Mouse (Mus musculus): ENCODE results near the gene Cenpc1. TPM values are rescaled to one million over a fixed set of nuclear protein-coding genes. Genes with fewer than 3 reads are reported as not detected.
A peak's percentile ranks its signal among the peaks of the same experiment; 100 is the strongest.

Gene Cenpc1
- polyA plus RNA-seq, 1 experiment, result 8.9 TPM

DNA sequence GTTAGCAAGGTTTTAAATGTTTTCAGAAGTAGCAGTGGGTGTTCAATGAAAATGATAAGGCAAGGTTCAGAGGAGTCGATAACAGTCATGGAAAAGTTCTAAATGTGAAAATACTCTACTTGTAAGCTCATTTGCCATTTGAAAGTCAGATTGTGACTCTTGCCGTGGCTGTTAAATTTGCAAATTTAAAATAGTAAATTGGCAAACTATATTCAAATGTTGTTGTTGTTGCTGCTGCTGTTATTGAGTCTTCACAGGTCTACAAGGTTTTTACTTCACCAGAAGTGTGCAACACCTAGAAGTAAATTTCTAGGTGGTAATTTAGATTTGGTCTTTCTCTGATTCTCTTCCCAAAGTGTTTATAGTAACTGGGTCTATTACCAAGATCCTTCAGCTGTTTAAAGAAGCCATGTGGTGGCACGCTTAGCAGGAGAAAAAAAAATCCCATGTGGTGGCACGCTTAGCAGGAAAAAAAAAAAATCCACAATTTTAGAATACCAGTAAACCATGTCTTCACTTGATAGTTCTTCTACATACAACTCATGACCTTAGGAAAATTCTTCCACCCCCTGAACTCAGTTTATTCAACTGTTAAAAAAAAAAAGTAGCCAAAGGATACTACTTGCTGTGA is 7.5 kb upstream of the Cenpc1 start:
- Histone ChIP-seq H3K4me1 (replicated peaks; ENCODE audit: control insufficient read depth, insufficient read depth, low read length) (peaks cover 12% of the 10 kb centered on the region), H3K27ac (ENCODE audit: control insufficient read depth, insufficient read depth, low read length) (no peak overlapping the region), H3K4me3 (ENCODE audit: control insufficient read depth, insufficient read depth, low read length) (no peak overlapping the region), H3K27me3 (ENCODE audit: control insufficient read depth, insufficient read depth, low read length) (no peaks in the 10 kb centered on the region), H3K36me3 (ENCODE audit: control insufficient read depth, insufficient read depth, low read length) (peaks cover 1% of the 10 kb centered on the region)
- DNase-seq, result no peak
- TF ChIP-seq POLR2A (IDR thresholded peaks at IDR 0.05; ENCODE audit: control insufficient read depth, extremely low read depth, insufficient read depth, low read length, poor library complexity) (no peak), CTCF (IDR thresholded peaks at IDR 0.05; ENCODE audit: borderline replicate concordance, control insufficient read depth, extremely low read depth, insufficient read depth, low read length, poor library complexity) (no peak)
- WGBS, result 6% methylated on average over 4 of the region's 4 CpGs

DNA sequence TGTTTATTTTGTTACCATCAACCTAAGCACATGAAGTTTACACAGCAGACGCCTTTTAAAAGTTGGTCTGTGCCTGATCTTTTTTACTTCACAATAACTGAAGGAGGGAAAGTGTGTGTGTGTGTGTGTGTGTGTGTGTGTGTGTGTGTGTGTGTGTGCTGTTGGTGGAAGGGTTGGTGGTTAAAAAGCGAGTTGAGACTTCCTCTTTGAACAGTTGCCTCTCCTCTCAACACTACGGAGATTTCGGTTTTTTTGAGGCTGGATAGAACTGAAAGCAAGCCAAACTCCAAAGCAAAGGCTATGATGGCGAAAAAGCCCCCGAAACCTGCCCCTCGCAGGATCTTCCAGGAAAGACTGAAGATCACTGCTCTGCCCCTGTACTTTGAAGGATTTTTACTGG is 6.2 kb upstream of the Cenpc1 start, which contains the start of gene Stap1:
TSS of gene Stap1 (plus strand) at position 209 of the 400 bp plus-strand sequence.
- peak within 1 kb of the TSS; percentile 100 for H3K27ac ChIP-seq (ENCODE audit: control insufficient read depth, insufficient read depth, low read length)
- WGBS, result 5% methylated on average over 7 of the region's 7 CpGs
- H3K4me3 ChIP-seq (ENCODE audit: control insufficient read depth, insufficient read depth, low read length), result peak within 1 kb of the TSS; percentile 98
- peak; percentile 57 for DNase-seq
- no peaks in the 10 kb centered on the region for H3K27me3 ChIP-seq (ENCODE audit: control insufficient read depth, insufficient read depth, low read length)
- peaks cover 19% of the 10 kb centered on the region for H3K4me1 ChIP-seq (replicated peaks; ENCODE audit: control insufficient read depth, insufficient read depth, low read length)
- H3K36me3 ChIP-seq (ENCODE audit: control insufficient read depth, insufficient read depth, low read length), result no peaks in the 10 kb centered on the region
- TF ChIP-seq CTCF (IDR thresholded peaks at IDR 0.05; ENCODE audit: borderline replicate concordance, control insufficient read depth, extremely low read depth, insufficient read depth, low read length, poor library complexity) (no peak), POLR2A (IDR thresholded peaks at IDR 0.05; ENCODE audit: control insufficient read depth, extremely low read depth, insufficient read depth, low read length, poor library complexity) (0 out of 2 replicates have a peak, but pooled peaks have one; percentile 28)

DNA sequence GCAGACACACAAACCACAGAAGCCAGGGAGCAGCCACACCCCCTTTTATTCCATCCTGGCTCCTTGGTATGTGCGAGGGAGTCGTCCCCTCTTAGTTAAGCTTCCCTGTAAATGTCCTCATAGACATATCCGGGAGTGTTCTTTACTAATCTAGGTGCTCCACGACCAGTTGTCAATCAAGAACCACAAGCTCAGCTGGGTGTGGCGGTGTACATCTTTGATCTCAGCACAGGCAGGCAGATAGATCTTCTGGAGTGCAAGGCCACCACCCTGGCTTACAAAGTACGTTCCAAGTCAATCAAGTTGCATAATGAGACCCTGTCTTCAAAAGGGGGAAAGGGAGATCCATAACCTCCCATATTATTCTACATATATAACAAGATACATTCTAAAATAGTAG is 3.7 kb upstream of the Cenpc1 start:
- H3K4me3 ChIP-seq (ENCODE audit: control insufficient read depth, insufficient read depth, low read length), result no peak overlapping the region
- no peaks in the 10 kb centered on the region for H3K27me3 ChIP-seq (ENCODE audit: control insufficient read depth, insufficient read depth, low read length)
- no peak overlapping the region for H3K27ac ChIP-seq (ENCODE audit: control insufficient read depth, insufficient read depth, low read length)
- peaks cover 14% of the 10 kb centered on the region for H3K4me1 ChIP-seq (replicated peaks; ENCODE audit: control insufficient read depth, insufficient read depth, low read length)
- 53% methylated on average over 6 of the region's 6 CpGs for WGBS
- H3K36me3 ChIP-seq (ENCODE audit: control insufficient read depth, insufficient read depth, low read length), result no peaks in the 10 kb centered on the region
- DNase-seq, result no peak
- TF ChIP-seq CTCF (IDR thresholded peaks at IDR 0.05; ENCODE audit: borderline replicate concordance, control insufficient read depth, extremely low read depth, insufficient read depth, low read length, poor library complexity), result no peak
- no peak for TF ChIP-seq POLR2A (IDR thresholded peaks at IDR 0.05; ENCODE audit: control insufficient read depth, extremely low read depth, insufficient read depth, low read length, poor library complexity)

DNA sequence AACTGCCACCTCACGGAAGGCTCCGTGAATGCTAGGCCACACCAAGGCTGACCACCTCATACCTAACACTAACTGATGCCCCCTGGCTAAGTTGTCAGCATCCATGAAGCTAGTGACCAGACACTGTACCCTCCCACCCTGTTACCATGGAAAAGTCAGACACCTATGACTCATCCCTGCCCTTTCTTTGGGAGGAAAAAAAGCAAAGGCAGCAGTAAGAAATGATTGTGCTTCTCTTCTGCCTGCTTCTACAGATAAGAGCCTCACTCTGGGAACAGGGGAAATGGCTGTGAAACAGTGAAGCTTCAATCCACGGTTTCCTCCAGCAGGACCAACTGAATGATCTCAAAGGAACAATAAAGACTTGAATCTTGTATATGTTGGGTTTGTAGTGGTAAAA is 3.1 kb upstream of the Cenpc1 start:
- TF ChIP-seq POLR2A (IDR thresholded peaks at IDR 0.05; ENCODE audit: control insufficient read depth, extremely low read depth, insufficient read depth, low read length, poor library complexity) (no peak), CTCF (IDR thresholded peaks at IDR 0.05; ENCODE audit: borderline replicate concordance, control insufficient read depth, extremely low read depth, insufficient read depth, low read length, poor library complexity) (no peak)
- Histone ChIP-seq H3K4me3 (ENCODE audit: control insufficient read depth, insufficient read depth, low read length) (no peak overlapping the region), H3K36me3 (ENCODE audit: control insufficient read depth, insufficient read depth, low read length) (no peaks in the 10 kb centered on the region), H3K4me1 (replicated peaks; ENCODE audit: control insufficient read depth, insufficient read depth, low read length) (peaks cover 12% of the 10 kb centered on the region), H3K27ac (ENCODE audit: control insufficient read depth, insufficient read depth, low read length) (no peak overlapping the region), H3K27me3 (ENCODE audit: control insufficient read depth, insufficient read depth, low read length) (no peaks in the 10 kb centered on the region)
- WGBS, result 70% methylated on average over 3 of the region's 3 CpGs
- no peak for DNase-seq

DNA sequence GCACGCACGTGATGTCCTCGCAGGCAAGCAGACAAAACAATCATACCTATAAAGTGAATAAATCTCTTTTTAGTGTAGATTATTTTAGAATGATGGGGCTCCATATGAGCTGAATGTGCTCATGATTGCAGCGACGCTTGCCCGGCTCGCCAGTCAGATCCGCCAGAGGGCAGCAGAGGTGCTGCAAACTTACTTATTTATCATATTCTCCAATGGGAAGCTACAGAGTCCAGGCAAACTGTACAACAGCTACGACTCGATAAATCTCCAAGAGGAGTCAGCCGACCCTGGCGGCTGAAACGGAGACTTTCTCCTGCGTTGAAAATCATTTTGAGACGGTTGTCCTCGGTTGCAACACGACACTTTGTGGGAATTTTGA is 1.2 kb upstream of the Cenpc1 start:
- Histone ChIP-seq H3K27me3 (ENCODE audit: control insufficient read depth, insufficient read depth, low read length) (no peaks in the 10 kb centered on the region), H3K36me3 (ENCODE audit: control insufficient read depth, insufficient read depth, low read length) (no peaks in the 10 kb centered on the region), H3K27ac (ENCODE audit: control insufficient read depth, insufficient read depth, low read length) (peak overlapping the region; percentile 62), H3K4me3 (ENCODE audit: control insufficient read depth, insufficient read depth, low read length) (peak overlapping the region; percentile 51), H3K4me1 (replicated peaks; ENCODE audit: control insufficient read depth, insufficient read depth, low read length) (peaks cover 12% of the 10 kb centered on the region)
- TF ChIP-seq CTCF (IDR thresholded peaks at IDR 0.05; ENCODE audit: borderline replicate concordance, control insufficient read depth, extremely low read depth, insufficient read depth, low read length, poor library complexity) (peak; percentile 88), POLR2A (IDR thresholded peaks at IDR 0.05; ENCODE audit: control insufficient read depth, extremely low read depth, insufficient read depth, low read length, poor library complexity) (no peak)
- DNase-seq, result peak; percentile 90
- under 1% methylated on average over 17 of the region's 17 CpGs for WGBS

DNA sequence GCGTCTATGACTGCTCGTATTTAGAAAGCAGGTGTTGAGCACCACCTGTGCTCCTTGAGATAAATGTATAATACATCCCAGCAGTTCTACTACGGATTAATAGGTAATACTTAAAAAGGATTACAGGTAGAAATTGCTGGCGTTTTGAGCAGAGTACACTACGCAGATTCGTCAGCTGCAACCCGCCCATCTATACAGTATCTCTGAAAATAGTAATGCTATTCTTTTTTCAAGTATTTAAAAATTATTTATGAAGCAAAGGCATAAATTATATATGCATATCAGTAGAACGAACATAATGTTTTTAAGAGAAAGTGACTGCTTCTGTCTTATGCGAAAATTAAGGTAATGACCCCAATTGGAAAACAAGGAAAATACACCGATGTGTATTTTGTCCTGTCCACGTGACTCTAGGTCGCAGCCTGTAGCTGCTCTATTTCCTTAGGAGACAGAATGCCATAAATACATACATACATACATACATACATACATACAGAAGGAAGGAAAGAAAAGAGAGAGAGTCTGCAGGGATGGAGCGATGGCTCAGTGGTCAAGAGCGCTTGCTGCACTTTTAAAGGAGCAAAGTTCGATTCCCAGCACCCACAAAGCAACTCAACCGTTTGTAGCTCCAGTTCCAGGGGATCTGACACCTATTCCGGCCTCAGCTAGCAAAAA is 630 bp upstream of the Cenpc1 start:
- TF ChIP-seq CTCF (IDR thresholded peaks at IDR 0.05; ENCODE audit: borderline replicate concordance, control insufficient read depth, extremely low read depth, insufficient read depth, low read length, poor library complexity) (no peak), POLR2A (IDR thresholded peaks at IDR 0.05; ENCODE audit: control insufficient read depth, extremely low read depth, insufficient read depth, low read length, poor library complexity) (no peak)
- Histone ChIP-seq H3K4me3 (ENCODE audit: control insufficient read depth, insufficient read depth, low read length) (peak overlapping the region; percentile 37), H3K4me1 (replicated peaks; ENCODE audit: control insufficient read depth, insufficient read depth, low read length) (peaks cover 12% of the 10 kb centered on the region), H3K27me3 (ENCODE audit: control insufficient read depth, insufficient read depth, low read length) (no peaks in the 10 kb centered on the region), H3K27ac (ENCODE audit: control insufficient read depth, insufficient read depth, low read length) (peak overlapping the region; percentile 62), H3K36me3 (ENCODE audit: control insufficient read depth, insufficient read depth, low read length) (no peaks in the 10 kb centered on the region)
- WGBS, result under 1% methylated on average over 17 of the region's 17 CpGs
- DNase-seq, result no peak

All from thymus, adult 2 months (tissue).